Mouse (Mus musculus) monocyte, adult 5-6 weeks (primary cell): ENCODE data around the gene Shroom3. TPM values are rescaled to one million over a fixed set of nuclear protein-coding genes. Genes with fewer than 3 reads are reported as not detected.

Experiments
- ATAC-seq: fragments of 153-309, 156-312 bp; replicated peaks from 2 replicates; pipeline ENCODE4 v1.8.0; 2017; ENCODE audit warnings: mild to moderate bottlenecking; ENCODE audit not compliant: low TSS enrichment, insufficient number of reproducible peaks, severe bottlenecking, poor library complexity, low FRiP score
- total RNA-seq: library from RNA; stranded (forward); fragments of 200-1000, 200-491, 200-594 nt; gene quantifications from 3 replicates; pipeline ENCODE4 v1.2.3, GENCODE M21; 2017

The Shroom3 gene
- total RNA-seq, 1 experiment from 2014 or later: not detected

- no peak for ATAC-seq
These were observed 286.7 kb downstream of the Shroom3 start for GRCm38 (mm10) chr5:92969926-92970325.

GRCm38 (mm10) chr5:92970480-92970879, 287.2 kb downstream of the Shroom3 start:
- no peak for ATAC-seq

- ATAC-seq: no peak
These were observed 297.2 kb downstream of the Shroom3 start for GRCm38 (mm10) chr5:92980393-92980792.

DNA sequence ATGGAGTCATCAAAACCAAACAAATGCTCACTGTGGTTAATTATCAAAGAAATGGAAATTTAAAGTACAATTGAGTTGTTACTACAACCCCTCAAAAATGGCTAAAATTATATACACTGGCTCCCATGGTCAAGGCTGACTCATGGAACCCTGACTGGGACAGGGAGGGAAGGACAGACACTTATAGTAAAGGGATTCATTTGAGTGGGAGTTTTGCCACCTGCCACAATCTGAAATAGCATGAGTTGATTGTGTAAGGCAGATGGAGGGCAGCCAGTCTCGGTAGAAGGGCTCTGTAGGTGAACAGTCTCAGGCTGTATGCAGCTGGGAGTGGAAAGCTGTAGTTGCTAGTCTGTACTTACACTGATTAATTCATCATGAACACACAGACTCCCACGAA, 297.6 kb downstream of the Shroom3 start:
- no peak for ATAC-seq

DNA sequence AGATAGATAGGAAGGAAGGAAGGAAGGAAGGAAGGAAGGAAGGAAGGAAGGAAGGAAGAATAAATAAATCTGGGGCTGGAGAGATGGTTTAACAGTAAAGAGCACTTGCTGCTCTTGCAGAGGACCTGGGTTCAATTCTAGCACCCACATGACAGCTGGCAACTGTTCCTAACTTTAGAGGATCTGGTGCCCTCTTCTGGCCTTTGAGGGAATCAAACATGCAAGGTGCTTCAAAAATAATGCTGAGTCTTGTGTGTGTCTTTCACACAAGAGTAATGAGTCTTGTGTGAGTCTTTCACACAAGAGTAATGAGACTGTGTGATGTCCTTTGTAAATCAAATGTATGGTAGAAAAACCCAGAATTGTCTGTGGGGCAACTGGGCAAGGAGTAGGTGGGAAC, 299.4 kb downstream of the Shroom3 start:
- ATAC-seq: no peak

DNA sequence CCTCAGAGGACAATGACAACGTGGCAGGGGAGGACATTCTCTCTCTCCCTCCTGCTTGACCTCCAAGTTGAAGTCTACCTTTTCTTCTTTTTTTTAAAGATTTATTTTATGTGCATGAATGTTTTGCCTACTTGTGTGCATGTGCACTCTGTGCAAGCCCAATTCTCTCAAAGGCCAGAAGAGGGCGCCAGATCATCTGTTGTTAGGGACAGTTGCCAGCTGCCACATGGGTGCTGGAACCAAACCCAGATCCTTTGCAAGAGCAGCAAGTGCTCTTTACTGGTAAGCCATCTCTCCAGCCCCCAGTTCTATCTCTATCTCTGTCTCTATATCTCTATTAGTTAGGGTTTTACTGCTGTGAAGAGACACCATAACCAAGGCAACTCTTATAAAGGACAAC, 300.7 kb downstream of the Shroom3 start:
- no peak for ATAC-seq

GRCm38 (mm10) chr5:92984692-92985091, 301.5 kb downstream of the Shroom3 start:
- ATAC-seq: no peak

DNA sequence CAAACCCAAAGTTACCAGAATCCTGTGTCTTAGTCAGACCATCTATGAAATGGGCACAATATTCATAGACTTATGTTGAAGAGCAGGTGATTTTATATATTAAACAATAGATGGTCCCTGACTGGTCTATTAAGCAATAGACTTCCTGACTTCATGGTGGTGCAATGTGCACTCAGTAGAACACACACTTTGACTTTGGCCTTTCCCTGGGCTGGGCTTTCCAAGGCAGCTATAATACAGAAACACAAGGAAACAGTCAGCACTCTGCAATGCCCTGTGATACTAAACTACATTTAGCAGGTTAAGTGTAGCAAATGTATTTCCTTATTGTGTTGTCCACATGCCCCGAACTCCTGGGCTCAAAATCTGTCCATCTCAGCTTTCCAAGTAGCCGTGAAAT, 302.2 kb downstream of the Shroom3 start:
- ATAC-seq: no peak

DNA sequence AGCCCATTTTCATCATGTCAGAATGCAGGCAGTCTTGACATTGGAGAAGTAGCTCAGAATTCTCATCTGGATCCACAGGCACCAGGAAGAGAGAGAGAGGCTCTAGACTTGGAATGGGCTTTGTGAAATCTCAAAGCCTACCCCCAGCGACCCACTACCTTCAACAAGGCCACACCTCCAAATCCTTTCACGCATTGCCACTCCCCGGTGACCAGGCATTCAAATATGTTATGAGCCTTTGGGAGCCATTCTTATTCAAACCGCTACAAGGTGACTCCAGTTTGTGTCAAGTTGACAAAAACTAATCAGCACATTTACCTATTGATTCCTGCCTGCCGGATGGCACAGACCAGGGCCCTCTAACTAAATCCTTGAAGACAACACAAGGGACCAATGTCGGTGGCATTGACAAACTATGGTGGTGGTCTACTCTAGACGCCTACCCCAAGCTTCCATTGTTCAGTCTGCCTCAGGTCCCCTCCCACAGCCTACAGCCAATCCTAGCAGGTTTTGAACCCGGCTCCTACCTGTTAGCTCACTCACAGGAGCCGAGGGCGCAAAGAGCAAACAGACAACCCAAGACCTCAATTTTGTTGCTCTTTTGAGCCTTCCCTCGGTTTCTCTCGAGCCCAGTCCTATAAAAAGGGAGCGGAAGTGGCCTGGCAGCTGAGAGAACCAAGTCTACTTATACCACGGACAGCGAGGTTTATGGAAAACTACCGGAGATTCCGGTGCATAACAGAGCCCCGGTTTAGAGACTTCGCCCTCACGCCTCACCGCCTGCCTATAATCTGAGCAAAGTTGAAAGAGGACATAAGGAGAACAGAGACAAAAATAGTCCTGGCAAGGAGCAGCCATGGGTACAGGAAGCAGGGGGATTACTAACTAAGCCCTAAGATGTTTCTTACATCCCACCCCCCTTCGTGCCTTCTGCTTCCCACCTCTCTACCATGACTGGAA, 303.7 kb downstream of the Shroom3 start:
- ATAC-seq: no peak

GRCm38 (mm10) chr5:92987891-92988768, 304.9 kb downstream of the Shroom3 start:
- ATAC-seq: no peak

- no peak for ATAC-seq
These were observed 305.6 kb downstream of the Shroom3 start for GRCm38 (mm10) chr5:92988769-92989356.

DNA sequence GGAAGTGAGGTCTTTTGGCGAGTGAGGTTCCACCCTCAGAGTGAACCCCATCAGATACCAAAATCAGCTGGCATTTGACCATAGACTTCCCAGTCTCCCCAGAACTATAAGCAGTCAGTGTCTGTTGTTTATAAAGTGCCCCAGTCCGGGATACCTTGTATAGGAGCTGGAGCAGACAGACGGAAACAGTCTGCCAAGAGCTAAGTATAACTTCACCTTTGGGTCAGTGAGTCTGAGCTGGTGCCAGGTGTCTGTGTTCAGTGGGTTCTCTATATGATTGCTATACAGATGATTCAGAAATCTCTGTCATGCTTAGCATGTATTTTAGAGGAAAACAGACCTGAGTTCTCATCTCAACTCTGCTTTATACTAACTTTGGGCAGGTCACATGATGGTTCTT, 308.9 kb downstream of the Shroom3 start:
- ATAC-seq: no peak

- no peak for ATAC-seq
These were observed 311.1 kb downstream of the Shroom3 start for GRCm38 (mm10) chr5:92994309-92994708.

DNA sequence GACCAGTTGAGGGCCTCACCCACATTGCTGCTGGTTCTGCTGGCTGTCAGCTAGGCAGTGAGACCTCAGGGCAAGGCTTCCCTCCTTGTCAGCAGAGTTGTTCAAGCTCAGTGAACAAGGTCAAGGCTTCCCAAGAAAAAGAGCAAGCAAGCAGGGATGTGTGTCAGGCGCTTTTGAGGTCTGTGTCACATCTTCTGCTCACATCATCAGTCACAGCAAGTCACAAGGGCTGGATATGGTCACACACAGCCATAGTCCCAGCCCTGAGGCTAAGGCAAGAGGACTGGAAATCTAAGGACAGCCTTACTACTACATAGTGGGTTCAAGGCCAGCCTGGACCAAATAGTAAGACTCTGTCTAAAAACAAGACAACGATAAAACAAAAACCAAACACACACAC, 311.6 kb downstream of the Shroom3 start:
- ATAC-seq: no peak

DNA sequence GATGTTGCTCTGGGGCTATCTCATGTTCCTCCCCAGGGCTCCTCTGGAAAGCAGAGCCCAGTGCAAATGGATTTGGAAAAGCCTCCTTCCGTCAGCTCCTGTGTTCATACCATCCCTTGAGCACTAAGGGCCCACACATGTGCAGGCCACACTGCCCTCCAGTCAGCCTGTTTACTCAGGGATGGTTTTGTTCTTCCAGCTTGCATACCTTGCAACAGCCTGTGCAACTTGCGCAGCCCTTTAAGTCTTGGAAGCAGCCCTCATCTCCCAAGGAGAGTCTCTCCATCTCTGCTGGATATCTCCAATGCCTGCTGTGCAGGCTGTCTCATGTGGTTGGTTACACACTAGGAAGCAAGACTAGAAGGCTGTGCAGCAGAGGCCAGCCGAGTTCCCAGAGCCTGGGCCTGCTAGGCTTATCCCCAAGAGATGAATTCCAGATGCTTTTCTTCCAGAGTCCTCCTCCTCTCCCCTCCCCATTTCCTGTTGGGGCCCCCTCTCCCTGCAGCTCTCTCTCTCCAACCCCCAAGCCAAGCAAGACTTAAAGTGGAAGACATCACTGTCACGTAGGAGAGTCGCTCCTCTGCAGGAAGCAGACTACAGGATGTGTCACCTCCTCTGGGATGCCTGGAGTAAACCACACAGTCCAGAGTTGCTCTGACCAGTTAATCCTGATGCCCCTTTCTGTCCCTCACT, 314.3 kb downstream of the Shroom3 start:
- ATAC-seq: no peak

GRCm38 (mm10) chr5:92998494-92999016, 315.3 kb downstream of the Shroom3 start:
- ATAC-seq: no peak

DNA sequence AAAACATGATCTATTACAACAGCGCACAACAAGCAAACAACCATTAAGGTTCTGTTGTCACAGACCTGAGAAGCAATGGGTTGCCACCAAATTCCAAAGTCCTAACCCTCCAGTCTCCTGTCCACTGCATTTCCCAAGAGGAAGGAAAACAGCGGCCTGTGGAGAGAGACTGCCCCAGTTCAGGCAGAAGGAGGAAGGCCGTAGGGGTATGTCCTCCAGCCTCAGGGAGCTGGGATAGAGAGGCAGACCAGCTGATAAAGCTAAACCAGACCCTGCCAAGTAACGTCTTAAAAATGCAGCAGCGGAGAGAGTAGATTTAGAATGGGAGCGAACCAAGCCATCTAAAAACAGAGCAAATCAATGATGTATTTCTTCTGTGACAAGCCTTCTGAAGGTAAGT, 316.8 kb downstream of the Shroom3 start:
- no peak for ATAC-seq
